Mouse (Mus musculus) inflammation-experienced regulatory T-cells, adult 16 weeks (primary cell): ENCODE results near the gene Rsph3a. TPM values are rescaled to one million over a fixed set of nuclear protein-coding genes. Genes with fewer than 3 reads are reported as not detected.

Experiments
- polyA plus RNA-seq: library from polyadenylated mRNA; unstranded; fragments of 100-300 nt; shearing (Covaris generic); gene quantifications from one replicate; pipeline ENCODE4 v1.2.1, GENCODE M21; 2017

Rsph3a gene
- 17.3 TPM for polyA plus RNA-seq

GRCm38 (mm10) chr17:7945117-7946052 is at the start of gene Rsph3a:
TSS of gene Rsph3a (plus strand) at chr17:7945614.

GRCm38 (mm10) chr17:7925413-7926160 is 19.8 kb upstream of the Rsph3a start, which contains the start of gene Tagap:
TSS of gene Tagap (plus strand) at chr17:7926000.

Other genes with a start within 250 kb of the Rsph3a start
- gene Fndc1, start 118.3 kb upstream of the Rsph3a start, polyA plus RNA-seq: not detected
- 166 TPM for gene Tagap, start 19.6 kb upstream of the Rsph3a start, polyA plus RNA-seq
- gene Gm49673, start 202.2 kb downstream of the Rsph3a start, polyA plus RNA-seq: 0.34 TPM
- gene Rnaset2a, start 202.5 kb downstream of the Rsph3a start, polyA plus RNA-seq: 37.9 TPM
- gene Fgfr1op, start 219.9 kb downstream of the Rsph3a start, polyA plus RNA-seq: 30.6 TPM